Comparison of ENCODE assay signal across 22 mouse cellular contexts in the genomic region with DNA sequence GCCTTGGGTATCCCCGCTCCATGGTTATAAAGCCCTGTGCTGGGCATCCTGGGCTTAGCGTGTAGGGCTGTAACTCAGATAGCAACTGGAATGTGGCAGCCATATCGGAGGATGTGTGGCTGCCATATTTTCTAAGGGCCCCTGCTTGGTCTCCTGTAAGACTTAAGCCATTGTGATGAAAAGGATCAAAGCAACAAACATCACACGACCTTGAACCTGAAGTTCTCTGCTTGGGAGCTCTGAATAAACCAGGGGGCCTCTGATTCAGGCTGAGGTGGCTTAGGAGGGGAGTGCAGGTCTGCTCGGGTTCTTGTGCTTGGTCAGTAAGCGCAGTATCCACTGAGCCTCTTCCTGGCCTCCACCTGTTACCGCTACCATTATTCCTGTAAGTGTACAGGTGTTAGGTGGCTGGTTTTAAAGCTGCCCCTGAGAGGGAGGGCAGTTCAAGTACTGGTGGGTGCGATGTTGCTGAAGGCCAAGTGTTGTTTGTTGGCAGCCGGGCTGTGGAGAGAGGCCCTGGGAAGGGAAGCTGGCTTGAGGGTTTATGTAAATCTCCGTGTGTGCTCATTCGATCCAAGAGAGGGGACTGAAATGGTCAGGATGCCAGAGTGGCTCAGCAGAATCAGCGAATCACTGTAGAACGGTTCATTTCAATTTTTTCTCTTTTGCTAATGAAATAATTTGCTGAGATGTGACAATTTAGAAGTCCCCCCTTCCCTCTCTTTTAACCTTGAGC.
DNase-seq lines count a peak whose midpoint lies in the region; ATAC-seq and TF ChIP-seq lines count a peak whose summit lies in the region.
"Had no signal": no experiment of that assay in that cellular context is flagged by ENCODE, and none has a peak within 500 bp of the region (broad histone marks: within the 10 kb centered on the region; RNA-seq: fewer than 3 reads in every experiment).

No protein-coding gene starts in this region.

- no peaks in the 10 kb centered on the region for H3K36me3 ChIP-seq in forebrain, embryonic 14.5 days (ENCODE audit: control insufficient read depth, insufficient read depth, low read length)
- H3K36me3 ChIP-seq in forebrain, embryonic 12.5 days (replicated peaks), result no peaks in the 10 kb centered on the region
- H3K36me3 ChIP-seq in hindbrain, postnatal 0 days (ENCODE audit: insufficient read depth, low read length), result no peaks in the 10 kb centered on the region
- H3K36me3 ChIP-seq in hindbrain, embryonic 16.5 days (ENCODE audit: control insufficient read depth, insufficient read depth, low read length), result no peaks in the 10 kb centered on the region
- no peaks in the 10 kb centered on the region for H3K36me3 ChIP-seq in spleen, adult 2 months (ENCODE audit: control insufficient read depth, insufficient read depth, low read length)
- H3K36me3 ChIP-seq in heart, embryonic 10.5 days, result no peaks in the 10 kb centered on the region
- H3K36me3 ChIP-seq: embryonic facial prominence, embryonic 15.5 days; hindbrain, embryonic 13.5 days; midbrain, embryonic 12.5 days had no signal

- no peak overlapping the region for H3K27ac ChIP-seq in forebrain, embryonic 14.5 days (ENCODE audit: low read depth, low read length)
- no peak overlapping the region for H3K27ac ChIP-seq in forebrain, embryonic 12.5 days
- H3K27ac ChIP-seq in hindbrain, postnatal 0 days, result no peak overlapping the region
- H3K27ac ChIP-seq in hindbrain, embryonic 16.5 days (ENCODE audit: low read depth, low read length), result no peak overlapping the region
- peak overlapping the region; percentile 90; the same call in 1 of the 2 replicates for H3K27ac ChIP-seq in spleen, adult 2 months (ENCODE audit: insufficient read depth, low read length)
- no peak overlapping the region for H3K27ac ChIP-seq in heart, embryonic 10.5 days
- H3K27ac ChIP-seq: embryonic facial prominence, embryonic 15.5 days; hindbrain, embryonic 13.5 days; kidney, postnatal 0 days; liver, embryonic 14.5 days; midbrain, embryonic 12.5 days had no signal

- WGBS in forebrain, embryonic 14.5 days, result 79% methylated on average over 13 of the region's 13 CpGs
- 88% methylated on average over 13 of the region's 13 CpGs for WGBS in forebrain, embryonic 12.5 days
- WGBS in hindbrain, postnatal 0 days, result 65% methylated on average over 13 of the region's 13 CpGs
- 79% methylated on average over 13 of the region's 13 CpGs for WGBS in hindbrain, embryonic 16.5 days
- WGBS in spleen, adult 2 months, result 88% methylated on average over 13 of the region's 13 CpGs
- 81% methylated on average over 13 of the region's 13 CpGs for WGBS in heart, embryonic 10.5 days

- no peak overlapping the region for H3K9ac ChIP-seq in forebrain, embryonic 14.5 days (ENCODE audit: low read length)
- no peak overlapping the region for H3K9ac ChIP-seq in forebrain, embryonic 12.5 days
- no peak overlapping the region for H3K9ac ChIP-seq in hindbrain, postnatal 0 days (replicated peaks; ENCODE audit: low read length)
- no peak overlapping the region for H3K9ac ChIP-seq in hindbrain, embryonic 16.5 days (ENCODE audit: low read depth, low read length)
- H3K9ac ChIP-seq: embryonic facial prominence, embryonic 15.5 days; hindbrain, embryonic 13.5 days; liver, embryonic 14.5 days; midbrain, embryonic 12.5 days had no signal

- no peak for ATAC-seq in forebrain, embryonic 14.5 days
- ATAC-seq in forebrain, embryonic 12.5 days (ENCODE audit: low FRiP score), result no peak
- ATAC-seq in hindbrain, postnatal 0 days, result no peak
- no peak for ATAC-seq in hindbrain, embryonic 16.5 days

- no peak overlapping the region for H3K4me2 ChIP-seq in forebrain, embryonic 14.5 days (ENCODE audit: low read length)
- H3K4me2 ChIP-seq in forebrain, embryonic 12.5 days, result no peak overlapping the region
- no peak overlapping the region for H3K4me2 ChIP-seq in hindbrain, postnatal 0 days (ENCODE audit: low read depth, low read length)
- H3K4me2 ChIP-seq in hindbrain, embryonic 16.5 days (ENCODE audit: low read length), result no peak overlapping the region
- H3K4me2 ChIP-seq: embryonic facial prominence, embryonic 15.5 days; heart, embryonic 11.5 days; hindbrain, embryonic 13.5 days; midbrain, embryonic 12.5 days had no signal

- TF ChIP-seq CTCF in hindbrain, postnatal 0 days (IDR thresholded peaks at IDR 0.05; ENCODE audit: low read depth), result no peak
- no peak for TF ChIP-seq CTCF in spleen, adult 2 months (IDR thresholded peaks at IDR 0.05; ENCODE audit: extremely low read depth, insufficient read depth, insufficient read length, insufficient replicate concordance)

- H3K4me3 ChIP-seq in forebrain, embryonic 14.5 days (ENCODE audit: low read depth, low read length), result no peak overlapping the region
- no peak overlapping the region for H3K4me3 ChIP-seq in forebrain, embryonic 12.5 days (replicated peaks)
- H3K4me3 ChIP-seq in hindbrain, postnatal 0 days (ENCODE audit: low read length), result no peak overlapping the region
- H3K4me3 ChIP-seq in hindbrain, embryonic 16.5 days (ENCODE audit: low read length), result no peak overlapping the region
- H3K4me3 ChIP-seq in spleen, adult 2 months (ENCODE audit: extremely low read depth, insufficient read depth, insufficient read length), result no peak overlapping the region
- no peak overlapping the region for H3K4me3 ChIP-seq in heart, embryonic 10.5 days
- H3K4me3 ChIP-seq: embryonic facial prominence, embryonic 15.5 days; hindbrain, embryonic 13.5 days; megakaryocyte, embryonic 14.5 days; midbrain, embryonic 12.5 days had no signal

- peaks cover 12% of the 10 kb centered on the region for H3K4me1 ChIP-seq in forebrain, embryonic 14.5 days (ENCODE audit: control insufficient read depth, insufficient read depth, low read length)
- H3K4me1 ChIP-seq in forebrain, embryonic 12.5 days, result peaks cover 22% of the 10 kb centered on the region
- peaks cover 14% of the 10 kb centered on the region for H3K4me1 ChIP-seq in hindbrain, postnatal 0 days (ENCODE audit: insufficient read depth, low read length)
- H3K4me1 ChIP-seq in hindbrain, embryonic 16.5 days (ENCODE audit: control insufficient read depth, insufficient read depth, low read depth, low read length), result peaks cover 11% of the 10 kb centered on the region
- no peaks in the 10 kb centered on the region; the same call in 1 of the 2 replicates for H3K4me1 ChIP-seq in spleen, adult 2 months (ENCODE audit: control insufficient read depth, insufficient read depth, insufficient read length)
- H3K4me1 ChIP-seq in heart, embryonic 10.5 days, result peaks cover 53% of the 10 kb centered on the region
- H3K4me1 ChIP-seq: megakaryocyte, embryonic 14.5 days had no signal

- no peak for TF ChIP-seq POLR2A in spleen, adult 2 months (IDR thresholded peaks at IDR 0.05; ENCODE audit: low read depth, low read length)

- no peaks in the 10 kb centered on the region for H3K9me3 ChIP-seq in forebrain, embryonic 14.5 days (replicated peaks; ENCODE audit: control insufficient read depth, low read length)
- no peaks in the 10 kb centered on the region for H3K9me3 ChIP-seq in forebrain, embryonic 12.5 days
- H3K9me3 ChIP-seq in hindbrain, postnatal 0 days (ENCODE audit: low read length), result no peaks in the 10 kb centered on the region
- H3K9me3 ChIP-seq in hindbrain, embryonic 16.5 days (ENCODE audit: control insufficient read depth, low read length), result no peaks in the 10 kb centered on the region
- no peaks in the 10 kb centered on the region for H3K9me3 ChIP-seq in heart, embryonic 10.5 days
- H3K9me3 ChIP-seq: embryonic facial prominence, embryonic 15.5 days; hindbrain, embryonic 13.5 days; midbrain, embryonic 12.5 days had no signal

- H3K27me3 ChIP-seq in forebrain, embryonic 14.5 days (replicated peaks; ENCODE audit: control insufficient read depth, insufficient read depth, low read length), result no peaks in the 10 kb centered on the region
- peaks cover 24% of the 10 kb centered on the region; the same call in 1 of the 2 replicates for H3K27me3 ChIP-seq in forebrain, embryonic 12.5 days
- H3K27me3 ChIP-seq in hindbrain, postnatal 0 days (ENCODE audit: insufficient read depth, low read length), result no peaks in the 10 kb centered on the region
- H3K27me3 ChIP-seq in hindbrain, embryonic 16.5 days (replicated peaks; ENCODE audit: control insufficient read depth, insufficient read depth, low read length), result no peaks in the 10 kb centered on the region
- H3K27me3 ChIP-seq in spleen, adult 2 months (ENCODE audit: control insufficient read depth, insufficient read depth, low read length), result no peaks in the 10 kb centered on the region
- H3K27me3 ChIP-seq in heart, embryonic 10.5 days (ENCODE audit: insufficient read depth, poor library complexity, severe bottlenecking), result no peaks in the 10 kb centered on the region
- H3K27me3 ChIP-seq: embryonic facial prominence, embryonic 15.5 days; hindbrain, embryonic 13.5 days; megakaryocyte, embryonic 14.5 days; midbrain, embryonic 12.5 days had no signal

- peak; percentile 47 for DNase-seq in forebrain, embryonic 14.5 days (ENCODE audit: low spot score)
- peak; percentile 46 for DNase-seq in hindbrain, postnatal 0 days (ENCODE audit: low spot score)
- DNase-seq in spleen, adult 2 months (ENCODE audit: low read depth in 1 of 2, low spot score in 2 of 2), result no peak
- DNase-seq in spleen, postnatal 36 days (ENCODE audit: low spot score in 2 of 2), result no peak
- no peak for DNase-seq in adrenal gland, adult 18-20 months (ENCODE audit: low spot score in 2 of 2)
- no peak for DNase-seq in heart, embryonic 10.5 days (ENCODE audit: low spot score)
- DNase-seq: cerebellum, adult 11-12 months; gastrocnemius, postnatal 25 days; heart, adult 11 months; heart, postnatal 36 days; kidney, adult 8-10 months; layer of hippocampus, postnatal 36 days; lung, adult 2 months had no signal

Comparison
In these comparisons a context has a peak if more than half of its experiments do, and no peak if none do; other contexts are left out.
1. DNase-seq: peak in forebrain, embryonic 14.5 days (single experiment) and hindbrain, postnatal 0 days (single experiment); none in spleen, adult 2 months (0 of 2), spleen, postnatal 36 days (0 of 2), adrenal gland, adult 18-20 months (0 of 2) and heart, embryonic 10.5 days (single experiment).